Mouse (Mus musculus): Measurements from ENCODE around the gene G0s2. TPM values are rescaled to one million over a fixed set of nuclear protein-coding genes. Genes with fewer than 3 reads are reported as not detected.

The G0s2 gene
- total RNA-seq, 2 experiments from 2014 or later, result 6.7 to 9.3 TPM

Other genes with a start within 250 kb of the G0s2 start
- gene Syt14, start 237.4 kb downstream of the G0s2 start, total RNA-seq (2021), result 10 to 100 TPM; 21.9 to 24.2 TPM
- 10 to 100 TPM; 21.1 to 21.5 TPM for gene Diexf, start 142.9 kb downstream of the G0s2 start, total RNA-seq (2021)
- gene Irf6, start 120.1 kb downstream of the G0s2 start, total RNA-seq (2021), result 1 to 10 TPM; 1.0 TPM
- gene A130010J15Rik, start 105.2 kb downstream of the G0s2 start, total RNA-seq (2021), result 1 to 10 TPM; 6.7 to 7.3 TPM
- gene Traf3ip3, start 71.5 kb downstream of the G0s2 start, total RNA-seq (2021), result 1 to 10 TPM; 2.7 to 3.0 TPM
- gene Lamb3, start 65.5 kb downstream of the G0s2 start, total RNA-seq (2021), result 1 to 10 TPM; 1.2 to 1.8 TPM
- gene Hsd11b1, start 9.1 kb downstream of the G0s2 start, total RNA-seq (2021), result 10 to 100 TPM; 31.5 to 35.3 TPM
- 10 to 100 TPM; 39.3 to 40.3 TPM for gene Camk1g, start 97.1 kb upstream of the G0s2 start, total RNA-seq (2021)

All from layer of hippocampus, postnatal 10 days (tissue).